Mouse (Mus musculus) MEL (cell line): ENCODE data around the gene Ntn5. TPM values are rescaled to one million over a fixed set of nuclear protein-coding genes. Genes with fewer than 3 reads are reported as not detected.

Experiments used
- DNase-seq: peaks from one replicate; pipeline ENCODE4 v3.0.0; 2011; ENCODE audit warnings: low read depth, low spot score
- H3K27ac ChIP-seq: 2 replicates; pipeline ENCODE4 v1.5.1; 2012; ENCODE audit warnings: low read depth, mild to moderate bottlenecking, control low read depth, low read length, moderate library complexity; ENCODE audit not compliant: control insufficient read depth
- H3K27me3 ChIP-seq, 2 experiments: fragments of 150-350 bp in 1 of 2; sonication (generic) in 1 of 2; 2 replicates each; pipeline ENCODE4 v1.6.1; 2012; ENCODE audit warnings: low read length in 2 of 2, mild to moderate bottlenecking in 2 of 2, improper control_type of control experiment in 1 of 2, moderate library complexity in 1 of 2; ENCODE audit not compliant: insufficient read depth in 2 of 2, control insufficient read depth in 1 of 2
- H3K36me3 ChIP-seq, 2 experiments: 2 replicates each; pipeline ENCODE4 v1.6.1; 2012 to 2014; ENCODE audit warnings: low read length in 2 of 2, improper control_type of control experiment in 1 of 2, inconsistent platforms in 1 of 2, mild to moderate bottlenecking in 1 of 2; ENCODE audit not compliant: insufficient read depth in 2 of 2, control insufficient read depth in 1 of 2
- H3K4me1 ChIP-seq, 2 experiments: fragments of 150-350 bp in 1 of 2; sonication (generic) in 1 of 2; 2 replicates each; pipeline ENCODE4 v1.6.1; 2012; ENCODE audit warnings: low read length in 2 of 2, improper control_type of control experiment in 1 of 2, mild to moderate bottlenecking in 1 of 2; ENCODE audit not compliant: insufficient read depth in 2 of 2, control insufficient read depth in 1 of 2
- H3K4me3 ChIP-seq, 2 experiments: fragments of 150-350 bp in 1 of 2; sonication (generic) in 1 of 2; 2 replicates each; pipeline ENCODE4 v1.5.1; 2012; ENCODE audit warnings: low read depth in 2 of 2, low read length in 2 of 2, mild to moderate bottlenecking in 2 of 2, moderate library complexity in 2 of 2, control low read depth in 1 of 2, improper control_type of control experiment in 1 of 2; ENCODE audit not compliant: control insufficient read depth in 1 of 2, insufficient read depth in 1 of 2
- H3K79me2 ChIP-seq: 2 replicates; pipeline ENCODE4 v1.6.1; 2012; ENCODE audit warnings: mild to moderate bottlenecking, low read length, moderate library complexity; ENCODE audit not compliant: control insufficient read depth, poor library complexity, insufficient read depth
- H3K9ac ChIP-seq: 2 replicates; pipeline ENCODE4 v1.6.1; 2012; ENCODE audit warnings: low read depth, mild to moderate bottlenecking, control low read depth, low read length, moderate library complexity; ENCODE audit not compliant: control insufficient read depth, poor library complexity, severe bottlenecking
- H3K9me3 ChIP-seq: fragments of 150-350 bp; sonication (generic); replicated peaks from 2 replicates; pipeline ENCODE4 v1.6.1; 2012; ENCODE audit warnings: mild to moderate bottlenecking, low read length, improper control_type of control experiment, moderate library complexity; ENCODE audit not compliant: insufficient read depth
- CTCF ChIP-seq, 3 experiments: IDR thresholded peaks in 2 of 3; conservative IDR thresholded peaks in 1 of 3; 2 replicates each; pipeline ENCODE4 v1.5.1; 2011 to 2012; ENCODE audit warnings: low read length in 3 of 3, low read depth in 2 of 3, mild to moderate bottlenecking in 2 of 3, improper control_type of control experiment in 1 of 3, inconsistent platforms in 1 of 3, mixed read lengths in 1 of 3, moderate library complexity in 1 of 3; ENCODE audit not compliant: control insufficient read depth in 1 of 3, insufficient read depth in 1 of 3, poor library complexity in 1 of 3, severe bottlenecking in 1 of 3
- EP300 ChIP-seq, 2 experiments: IDR thresholded peaks; 2 replicates each; pipeline ENCODE4 v1.6.1; 2011; ENCODE audit warnings: improper control_type of control experiment in 2 of 2, low read length in 2 of 2, low read depth in 1 of 2, mild to moderate bottlenecking in 1 of 2
- ETS1 ChIP-seq: IDR thresholded peaks from 2 replicates; pipeline ENCODE4 v1.6.1; 2012; ENCODE audit warnings: low read depth, mild to moderate bottlenecking, inconsistent platforms, low read length, improper control_type of control experiment, moderate library complexity
- GABPA ChIP-seq: IDR thresholded peaks from 2 replicates; pipeline ENCODE4 v1.6.1; 2012; ENCODE audit warnings: low read depth, mild to moderate bottlenecking, inconsistent platforms, low read length, improper control_type of control experiment, moderate library complexity
- HCFC1 ChIP-seq: IDR thresholded peaks from 2 replicates; pipeline ENCODE4 v1.6.1; 2012; ENCODE audit warnings: low read depth, mild to moderate bottlenecking, inconsistent platforms, low read length, improper control_type of control experiment, moderate library complexity
- MAFK ChIP-seq: IDR thresholded peaks from 2 replicates; pipeline ENCODE4 v1.6.1; 2011; ENCODE audit warnings: low read depth, mild to moderate bottlenecking, low read length, improper control_type of control experiment, borderline replicate concordance
- MEF2A ChIP-seq: IDR thresholded peaks from 2 replicates; pipeline ENCODE4 v1.6.1; 2014; ENCODE audit warnings: low read depth, mild to moderate bottlenecking, inconsistent platforms, low read length, improper control_type of control experiment; ENCODE audit not compliant: poor library complexity, insufficient replicate concordance, severe bottlenecking; ENCODE audit errors: extremely low read depth
- MXI1 ChIP-seq: IDR thresholded peaks from 2 replicates; pipeline ENCODE4 v1.6.1; 2011; ENCODE audit warnings: mild to moderate bottlenecking, low read depth, low read length, improper control_type of control experiment
- MYB ChIP-seq: IDR thresholded peaks from 2 replicates; pipeline ENCODE4 v1.6.1; 2011; ENCODE audit warnings: mild to moderate bottlenecking, low read depth, low read length, improper control_type of control experiment
- MYC ChIP-seq: IDR thresholded peaks from 2 replicates; pipeline ENCODE4 v1.6.1; 2011; ENCODE audit warnings: low read depth, mild to moderate bottlenecking, low read length, improper control_type of control experiment, moderate library complexity
- NELFE ChIP-seq: IDR thresholded peaks from 2 replicates; pipeline ENCODE4 v1.6.1; 2011; ENCODE audit warnings: low read depth, low read length, improper control_type of control experiment
- RAD21 ChIP-seq: IDR thresholded peaks from 2 replicates; pipeline ENCODE4 v1.6.1; 2011; ENCODE audit warnings: mild to moderate bottlenecking, low read depth, low read length, improper control_type of control experiment
- SIN3A ChIP-seq: IDR thresholded peaks from 2 replicates; pipeline ENCODE4 v1.6.1; 2012; ENCODE audit warnings: low read length, improper control_type of control experiment, inconsistent platforms
- SMC3 ChIP-seq: IDR thresholded peaks from 2 replicates; pipeline ENCODE4 v1.6.1; 2011; ENCODE audit warnings: low read depth, low read length, improper control_type of control experiment
- TBP ChIP-seq: IDR thresholded peaks from 2 replicates; pipeline ENCODE4 v1.8.0; 2011; ENCODE audit warnings: low read depth, low read length, improper control_type of control experiment
- TCF12 ChIP-seq: IDR thresholded peaks from 2 replicates; pipeline ENCODE4 v1.6.1; 2014; ENCODE audit warnings: low read depth, mild to moderate bottlenecking, inconsistent platforms, low read length, improper control_type of control experiment, moderate library complexity
- UBTF ChIP-seq: IDR thresholded peaks from 2 replicates; pipeline ENCODE4 v1.6.1; 2012; ENCODE audit warnings: low read depth, mild to moderate bottlenecking, inconsistent platforms, low read length, improper control_type of control experiment, moderate library complexity, borderline replicate concordance; ENCODE audit not compliant: insufficient read depth
- USF1 ChIP-seq: IDR thresholded peaks from 2 replicates; pipeline ENCODE4 v1.6.1; 2014; ENCODE audit warnings: low read depth, mild to moderate bottlenecking, inconsistent platforms, low read length, improper control_type of control experiment, moderate library complexity
- USF2 ChIP-seq, 2 experiments: IDR thresholded peaks; 2 replicates each; pipeline ENCODE4 v1.6.1; 2011 to 2012; ENCODE audit warnings: improper control_type of control experiment in 2 of 2, low read length in 2 of 2, borderline replicate concordance in 1 of 2, inconsistent platforms in 1 of 2, low read depth in 1 of 2, mild to moderate bottlenecking in 1 of 2; ENCODE audit not compliant: insufficient read depth in 1 of 2
- ZKSCAN1 ChIP-seq: IDR thresholded peaks from 2 replicates; pipeline ENCODE4 v1.6.1; 2012; ENCODE audit warnings: low read depth, mild to moderate bottlenecking, inconsistent platforms, low read length, improper control_type of control experiment, moderate library complexity
- ZMIZ1 ChIP-seq: IDR thresholded peaks from 2 replicates; pipeline ENCODE4 v1.6.1; 2012; ENCODE audit warnings: low read depth, mild to moderate bottlenecking, inconsistent platforms, low read length, improper control_type of control experiment, moderate library complexity
- polyA plus RNA-seq, 2 experiments: library from polyadenylated mRNA; stranded (reverse) in 1 of 2; unstranded in 1 of 2; fragments of >175 nt in 1 of 2; fragments of >200 nt in 1 of 2; gene quantifications; 2 replicates each; pipeline versions ENCODE4 v1.2.1 to v1.2.4; 2012; ENCODE audit warnings: low replicate concordance in 2 of 2, low read depth in 1 of 2; ENCODE audit not compliant: insufficient read length in 2 of 2, insufficient read depth in 1 of 2, missing spikeins in 1 of 2
- total RNA-seq: library from RNA; depleted of rRNA; stranded (reverse); fragments of 300-350 nt; gene quantifications from 2 replicates; pipeline ENCODE4 v1.2.3, GENCODE M21; 2012

Ntn5 gene
- total and polyA plus RNA-seq, 3 experiments: 0.13 TPM; not detected in 2

- Histone ChIP-seq H3K4me1 (peaks cover 0 to 5% of the 10 kb centered on the region in 2 experiments; a peak in 1 of 4 replicates), H3K79me2 (peaks cover 37% of the 10 kb centered on the region), H3K9me3 (no peaks in the 10 kb centered on the region), H3K27ac (no peak overlapping the region), H3K27me3 (no peaks in the 10 kb centered on the region), H3K36me3 (no peaks in the 10 kb centered on the region), H3K9ac (peak overlapping the region; percentile 75), H3K4me3 (peak overlapping the region in 1 of 2 experiments; percentile 69; a peak in 2 of 4 replicates)
- no peak for DNase-seq
- no peak for TF ChIP-seq GABPA
- no peak for TF ChIP-seq EP300 (IDR thresholded peaks at IDR 0.05; ENCODE audit: low read depth in 1 of 2, low read length in 2 of 2)
Observed at GRCm38 (mm10) chr7:45713881-45714520, 30.2 kb downstream of the Ntn5 start.

GRCm38 (mm10) chr7:45714630-45715089 is 30.8 kb downstream of the Ntn5 start:
- Histone ChIP-seq H3K27me3 (no peaks in the 10 kb centered on the region), H3K9me3 (no peaks in the 10 kb centered on the region), H3K36me3 (peaks cover 0 to 2% of the 10 kb centered on the region in 2 experiments; a peak in 1 of 4 replicates), H3K9ac (peak overlapping the region; percentile 75), H3K4me3 (peak overlapping the region; percentile 69 to 71), H3K4me1 (peaks cover 0 to 5% of the 10 kb centered on the region in 2 experiments; a peak in 1 of 4 replicates), H3K79me2 (peaks cover 43% of the 10 kb centered on the region), H3K27ac (no peak overlapping the region)
- no peak for TF ChIP-seq RAD21
- no peak for TF ChIP-seq TBP
- no peak for TF ChIP-seq UBTF
- TF ChIP-seq SMC3: no peak
- no peak for TF ChIP-seq MYB
- DNase-seq: no peak

DNA sequence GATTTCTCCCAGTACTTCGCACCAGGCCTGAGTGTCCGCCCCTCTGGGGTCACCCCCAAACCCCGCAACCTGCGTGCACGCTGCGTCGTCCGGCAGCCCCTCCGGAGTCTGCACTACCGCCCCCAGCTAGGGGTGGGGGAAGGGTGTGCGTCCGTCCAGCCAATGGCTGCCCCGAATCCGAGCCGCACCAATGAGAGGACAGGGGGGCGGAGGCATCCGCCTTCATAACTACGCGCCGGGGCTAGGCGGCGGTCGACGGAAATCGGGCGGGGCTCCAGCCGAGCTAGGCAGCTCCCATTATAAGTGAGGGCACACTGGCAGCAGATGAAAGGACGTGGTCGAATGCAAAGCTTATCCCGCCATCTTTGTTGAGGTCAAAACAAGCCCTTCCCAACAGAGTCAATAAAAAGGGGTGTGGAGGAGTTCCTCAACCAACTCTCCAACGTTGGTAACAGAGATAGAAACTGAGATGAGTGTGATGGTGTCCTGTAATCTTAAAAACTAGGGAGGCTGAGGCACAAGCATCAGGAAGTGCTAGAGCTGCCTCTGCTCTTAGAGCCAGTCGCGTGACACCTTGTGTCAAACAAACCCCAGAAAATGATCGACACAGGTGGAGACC is 31.4 kb downstream of the Ntn5 start, which contains the start of gene Rpl18:
Rpl18 (plus strand) TSS at position 368 of the 619 bp plus-strand sequence.
- peak within 1 kb of the TSS; percentile 99 for H3K9ac ChIP-seq
- H3K27ac ChIP-seq: peak within 1 kb of the TSS; percentile 96
- H3K4me3 ChIP-seq: peak within 1 kb of the TSS; percentile 71
- no peaks in the 10 kb centered on the region for H3K9me3 ChIP-seq
- no peaks in the 10 kb centered on the region for H3K27me3 ChIP-seq
- peaks cover 0 to 2% of the 10 kb centered on the region in 2 experiments; a peak in 2 of 4 replicates for H3K36me3 ChIP-seq
- H3K4me1 ChIP-seq: peaks cover 0 to 5% of the 10 kb centered on the region in 2 experiments; a peak in 1 of 4 replicates
- peak; percentile 98 for DNase-seq
- peaks cover 48% of the 10 kb centered on the region for H3K79me2 ChIP-seq
- TF ChIP-seq NELFE (peak; percentile 47), ZMIZ1 (peak; percentile 40; the same call in 1 of the 2 replicates), RAD21 (no peak), USF2 (IDR thresholded peaks at IDR 0.05; ENCODE audit: borderline replicate concordance in 1 of 2, insufficient read depth in 1 of 2, low read depth in 1 of 2, low read length in 2 of 2) (no peak), MYC (peak; percentile 74), MEF2A (no peak), ZKSCAN1 (no peak), UBTF (no peak), EP300 (IDR thresholded peaks at IDR 0.05; ENCODE audit: low read depth in 1 of 2, low read length in 2 of 2) (no peak), MAFK (no peak), TCF12 (peak; percentile 35; the same call in 1 of the 2 replicates), SIN3A (peak; percentile 97), HCFC1 (peak; percentile 97), MXI1 (peak; percentile 73), USF1 (no peak), CTCF (IDR thresholded peaks at IDR 0.05 in 2 of 3, conservative IDR thresholded peaks at IDR 0.05 in 1 of 3; ENCODE audit: control insufficient read depth in 1 of 3, insufficient read depth in 1 of 3, low read depth in 2 of 3, low read length in 3 of 3, poor library complexity in 1 of 3, severe bottlenecking in 1 of 3) (no peak), ETS1 (peak; percentile 73; the same call in 1 of the 2 replicates)
